Mouse (Mus musculus) left cerebral cortex, adult 9 months (tissue): ENCODE results near the gene Dmrtc1b.
"Not testable (repeated sequence)": the region's sequence is repeated elsewhere in the genome, so short reads cannot be mapped to it uniquely, and the experiment has no call there.

Source experiments
- DNase-seq, 2 experiments: peaks; one replicate each; pipeline ENCODE4 v3.0.0; 2022; ENCODE audit warnings: low spot score in 2 of 2

Dmrtc1b gene

GRCm38 (mm10) chrX:102707535-102707934 is at the start of gene Dmrtc1b, which contains the start of gene Gm9112:
TSS of gene Dmrtc1b (plus strand) at chrX:102707865.
TSS of gene Gm9112 (minus strand) at chrX:102707635.
- DNase-seq, result not testable (repeated sequence)

GRCm38 (mm10) chrX:102660712-102661111 is 47.0 kb upstream of the Dmrtc1b start:
- peak in 1 of 2 experiments; percentile 19 for DNase-seq

GRCm38 (mm10) chrX:102666641-102667040 is 41.0 kb upstream of the Dmrtc1b start:
- DNase-seq, result no peak

GRCm38 (mm10) chrX:102684706-102685105 is 23.0 kb upstream of the Dmrtc1b start:
- DNase-seq, result not testable (repeated sequence)

- DNase-seq, result not testable (repeated sequence)
Observed at GRCm38 (mm10) chrX:102686872-102687271, 20.8 kb upstream of the Dmrtc1b start, which contains the start of gene Gm3880. TSS of gene Gm3880 (minus strand) at chrX:102686972.

- peak in 1 of 2 experiments; percentile 41 for DNase-seq
Observed at GRCm38 (mm10) chrX:102689252-102689651, 18.4 kb upstream of the Dmrtc1b start.

- DNase-seq, result not testable (repeated sequence)
Observed at GRCm38 (mm10) chrX:102700636-102701035, 7.0 kb upstream of the Dmrtc1b start.

GRCm38 (mm10) chrX:102724226-102724625 is 16.6 kb downstream of the Dmrtc1b start:
- DNase-seq, result not testable (repeated sequence)
